Mouse (Mus musculus) megakaryocyte, embryonic 14.5 days (primary cell): ENCODE results near the gene Chmp4b.

Experiments
- FLI1 ChIP-seq: IDR thresholded peaks from 2 replicates; pipeline ENCODE4 v1.6.1; 2012; ENCODE audit warnings: low read length, inconsistent platforms, mixed read lengths
- GATA1 ChIP-seq: IDR thresholded peaks from 3 replicates; pipeline ENCODE4 v1.6.1; 2012; ENCODE audit warnings: mixed read lengths, low read length, inconsistent platforms, borderline replicate concordance

- TF ChIP-seq GATA1 (no peak), FLI1 (no peak)
Measured at GRCm38 (mm10) chr2:154713083-154713482, 61.6 kb downstream of the Chmp4b start.
